Mouse (Mus musculus): ENCODE results near the gene Pde10a. TPM values are rescaled to one million over a fixed set of nuclear protein-coding genes. Genes with fewer than 3 reads are reported as not detected.
A peak's percentile ranks its signal among the peaks of the same experiment; 100 is the strongest.

Gene Pde10a
- total RNA-seq, 2 experiments from 2014 or later: 59.8 to 61.8 TPM

- DNase-seq (ENCODE audit: low spot score in 2 of 2): no peak
Measured at GRCm38 (mm10) chr17:8799914-8800420, 274.8 kb downstream of the Pde10a start.

- peak in 1 of 2 experiments; percentile 60 for DNase-seq (ENCODE audit: low spot score in 2 of 2)
Measured at GRCm38 (mm10) chr17:8800478-8801082, 275.4 kb downstream of the Pde10a start.

GRCm38 (mm10) chr17:8801083-8801854 is 276.1 kb downstream of the Pde10a start:
- peak; percentile 52 to 69 for DNase-seq (ENCODE audit: low spot score in 2 of 2)

- no peak for DNase-seq (ENCODE audit: low spot score in 2 of 2)
Measured at GRCm38 (mm10) chr17:8801855-8802104, 276.6 kb downstream of the Pde10a start.

- peak in 1 of 2 experiments; percentile 36 for DNase-seq (ENCODE audit: low spot score in 2 of 2)
Measured at GRCm38 (mm10) chr17:8802161-8802888, 277.2 kb downstream of the Pde10a start.

GRCm38 (mm10) chr17:8802889-8803799 is 278.0 kb downstream of the Pde10a start:
- no peak for DNase-seq (ENCODE audit: low spot score in 2 of 2)

GRCm38 (mm10) chr17:8807345-8807744 is 282.2 kb downstream of the Pde10a start:
- DNase-seq (ENCODE audit: low spot score in 2 of 2): peak in 1 of 2 experiments; percentile 39

GRCm38 (mm10) chr17:8809771-8810170 is 284.6 kb downstream of the Pde10a start:
- DNase-seq (ENCODE audit: low spot score in 2 of 2): no peak

- DNase-seq (ENCODE audit: low spot score in 2 of 2): no peak
Measured at GRCm38 (mm10) chr17:8810201-8810600, 285.0 kb downstream of the Pde10a start.

- DNase-seq (ENCODE audit: low spot score in 2 of 2): peak in 1 of 2 experiments; percentile 57
Measured at GRCm38 (mm10) chr17:8812228-8812865, 287.2 kb downstream of the Pde10a start.

GRCm38 (mm10) chr17:8813773-8814491 is 288.8 kb downstream of the Pde10a start:
- DNase-seq (ENCODE audit: low spot score in 2 of 2): no peak

GRCm38 (mm10) chr17:8815376-8815775 is 290.2 kb downstream of the Pde10a start:
- DNase-seq (ENCODE audit: low spot score in 2 of 2): no peak

- no peak for DNase-seq (ENCODE audit: low spot score in 2 of 2)
Measured at GRCm38 (mm10) chr17:8815864-8816263, 290.7 kb downstream of the Pde10a start.

- DNase-seq (ENCODE audit: low spot score in 2 of 2): no peak
Measured at GRCm38 (mm10) chr17:8818675-8819074, 293.5 kb downstream of the Pde10a start.

GRCm38 (mm10) chr17:8823548-8823947 is 298.4 kb downstream of the Pde10a start:
- DNase-seq (ENCODE audit: low spot score in 2 of 2): peak in 1 of 2 experiments; percentile 64

- peak in 1 of 2 experiments; percentile 61 for DNase-seq (ENCODE audit: low spot score in 2 of 2)
Measured at GRCm38 (mm10) chr17:8827204-8827603, 302.0 kb downstream of the Pde10a start.

GRCm38 (mm10) chr17:8831001-8831400 is 305.8 kb downstream of the Pde10a start:
- no peak for DNase-seq (ENCODE audit: low spot score in 2 of 2)

GRCm38 (mm10) chr17:8836292-8836691 is 311.1 kb downstream of the Pde10a start:
- DNase-seq (ENCODE audit: low spot score in 2 of 2): no peak

- DNase-seq (ENCODE audit: low spot score in 2 of 2): no peak
Measured at GRCm38 (mm10) chr17:8838252-8838651, 313.1 kb downstream of the Pde10a start.

Data from layer of hippocampus, adult 18-20 months (tissue).